Mouse (Mus musculus): Measurements from ENCODE around the gene Lce3e.
A peak's percentile ranks its signal among the peaks of the same experiment; 100 is the strongest.

Lce3e gene

GRCm38 (mm10) chr3:92966761-92967160 lies at the start of gene Lce3e:
Lce3e (plus strand) TSS chr3:92967061.
- DNase-seq (ENCODE audit: low spot score), result no peak

GRCm38 (mm10) chr3:92920364-92920763 lies 46.5 kb upstream of the Lce3e start:
- no peak for DNase-seq (ENCODE audit: low spot score)

GRCm38 (mm10) chr3:92926130-92926529 lies 40.7 kb upstream of the Lce3e start, which contains the start of gene Lce3a:
Lce3a (minus strand) TSS chr3:92926230.
- DNase-seq (ENCODE audit: low spot score), result no peak

GRCm38 (mm10) chr3:92932679-92933078 lies 34.2 kb upstream of the Lce3e start, which contains the start of gene Lce3b:
Lce3b (plus strand) TSS chr3:92932979.
- no peak for DNase-seq (ENCODE audit: low spot score)

- no peak for DNase-seq (ENCODE audit: low spot score)
Measured at GRCm38 (mm10) chr3:92944186-92944585, 22.7 kb upstream of the Lce3e start, which contains the start of gene Lce3c. Lce3c (plus strand) TSS chr3:92944486.

GRCm38 (mm10) chr3:92957090-92957489 lies 9.8 kb upstream of the Lce3e start, which contains the start of gene Lce3d:
Lce3d (plus strand) TSS chr3:92957390.
- no peak for DNase-seq (ENCODE audit: low spot score)

GRCm38 (mm10) chr3:92978484-92978883 lies 11.6 kb downstream of the Lce3e start:
- DNase-seq (ENCODE audit: low spot score), result no peak

- no peak for DNase-seq (ENCODE audit: low spot score)
Measured at GRCm38 (mm10) chr3:92991926-92992325, 25.1 kb downstream of the Lce3e start, which contains the start of gene Lce3f. Lce3f (plus strand) TSS chr3:92992226.

- peak; percentile 43 for DNase-seq (ENCODE audit: low spot score)
Measured at GRCm38 (mm10) chr3:92998691-92999090, 31.8 kb downstream of the Lce3e start.

GRCm38 (mm10) chr3:93000621-93001020 lies 33.8 kb downstream of the Lce3e start:
- no peak for DNase-seq (ENCODE audit: low spot score)

- no peak for DNase-seq (ENCODE audit: low spot score)
Measured at GRCm38 (mm10) chr3:93002843-93003242, 36.0 kb downstream of the Lce3e start.

GRCm38 (mm10) chr3:93014378-93014801 lies 47.5 kb downstream of the Lce3e start:
- DNase-seq (ENCODE audit: low spot score), result no peak

GRCm38 (mm10) chr3:93014871-93015270 lies 48.0 kb downstream of the Lce3e start:
- no peak for DNase-seq (ENCODE audit: low spot score)

- no peak for DNase-seq (ENCODE audit: low spot score)
Measured at GRCm38 (mm10) chr3:93015460-93016104, 48.7 kb downstream of the Lce3e start, which contains the start of gene Crct1. Crct1 (minus strand) TSS chr3:93015687.
